Mouse (Mus musculus) adrenal gland, postnatal 25 days (tissue): ENCODE results near the gene Igf2bp2. TPM values are rescaled to one million over a fixed set of nuclear protein-coding genes. Genes with fewer than 3 reads are reported as not detected.
A peak's percentile ranks its signal among the peaks of the same experiment; 100 is the strongest.

ENCODE experiments used
- DNase-seq: peaks from one replicate; pipeline ENCODE4 v3.0.0; 2021; ENCODE audit warnings: mixed read lengths
- total RNA-seq: library from RNA; stranded (reverse); gene quantifications from 2 replicates; pipeline ENCODE4 v1.2.3, GENCODE M21; 2021

Igf2bp2 gene
- total RNA-seq, 1 experiment from 2014 or later = 10.4 TPM

- DNase-seq = no peak
These were observed 63.0 kb downstream of the Igf2bp2 start for GRCm38 (mm10) chr16:22100067-22100466.

- no peak for DNase-seq
These were observed 65.4 kb downstream of the Igf2bp2 start for GRCm38 (mm10) chr16:22097659-22098058.

GRCm38 (mm10) chr16:22095751-22096150 is 67.3 kb downstream of the Igf2bp2 start:
- no peak for DNase-seq

- DNase-seq = no peak
These were observed 71.8 kb downstream of the Igf2bp2 start for GRCm38 (mm10) chr16:22091255-22091783.

GRCm38 (mm10) chr16:22085411-22085810 is 77.7 kb downstream of the Igf2bp2 start:
- DNase-seq = no peak

GRCm38 (mm10) chr16:22080125-22080710 is 82.9 kb downstream of the Igf2bp2 start:
- no peak for DNase-seq

GRCm38 (mm10) chr16:22076620-22076941 is 86.5 kb downstream of the Igf2bp2 start:
- peak; percentile 18 for DNase-seq

- DNase-seq = no peak
These were observed 87.1 kb downstream of the Igf2bp2 start for GRCm38 (mm10) chr16:22075829-22076619.

- DNase-seq = no peak
These were observed 88.0 kb downstream of the Igf2bp2 start for GRCm38 (mm10) chr16:22075067-22075466.

- DNase-seq = no peak
These were observed 91.7 kb downstream of the Igf2bp2 start for GRCm38 (mm10) chr16:22071361-22071760.

GRCm38 (mm10) chr16:22067406-22067805 is 95.7 kb downstream of the Igf2bp2 start:
- no peak for DNase-seq

- DNase-seq = no peak
These were observed 97.6 kb downstream of the Igf2bp2 start for GRCm38 (mm10) chr16:22065536-22065935.

GRCm38 (mm10) chr16:22062284-22062683 is 100.8 kb downstream of the Igf2bp2 start:
- DNase-seq = no peak

- DNase-seq = no peak
These were observed 101.4 kb downstream of the Igf2bp2 start for GRCm38 (mm10) chr16:22061555-22062160.

- no peak for DNase-seq
These were observed 102.7 kb downstream of the Igf2bp2 start for GRCm38 (mm10) chr16:22060416-22060815.

GRCm38 (mm10) chr16:22058871-22059270 is 104.2 kb downstream of the Igf2bp2 start:
- no peak for DNase-seq

GRCm38 (mm10) chr16:22057498-22057897 is 105.6 kb downstream of the Igf2bp2 start:
- no peak for DNase-seq

GRCm38 (mm10) chr16:22053411-22053810 is 109.7 kb downstream of the Igf2bp2 start:
- DNase-seq = no peak

- DNase-seq = no peak
These were observed 116.2 kb downstream of the Igf2bp2 start for GRCm38 (mm10) chr16:22046739-22047366.

- no peak for DNase-seq
These were observed 117.2 kb downstream of the Igf2bp2 start for GRCm38 (mm10) chr16:22045930-22046329.

GRCm38 (mm10) chr16:22043830-22044229 is 119.3 kb downstream of the Igf2bp2 start:
- DNase-seq = no peak

- DNase-seq = no peak
These were observed 123.1 kb downstream of the Igf2bp2 start for GRCm38 (mm10) chr16:22039978-22040377.

- no peak for DNase-seq
These were observed 124.5 kb downstream of the Igf2bp2 start for GRCm38 (mm10) chr16:22038554-22038953.
